Mouse (Mus musculus): ENCODE results near the gene Axin2.

Axin2 gene

DNA sequence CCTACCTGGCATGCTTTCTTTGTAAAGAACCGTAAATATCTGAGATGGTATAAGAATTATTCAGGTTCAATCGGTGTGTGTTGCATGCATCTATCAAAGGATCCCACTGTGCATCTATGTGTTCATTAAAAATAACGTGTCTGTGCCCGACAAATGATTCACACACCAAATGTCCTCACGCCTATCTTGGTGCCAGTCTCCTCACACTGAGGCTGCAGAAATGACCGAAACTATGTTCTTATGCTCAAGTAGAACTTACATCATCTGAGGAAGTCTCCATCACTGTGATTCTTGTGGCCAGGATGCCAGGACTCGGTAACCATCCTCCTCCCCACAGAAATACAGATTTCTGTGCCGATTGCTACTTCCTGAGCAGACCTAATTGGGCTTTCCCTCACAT is 60.9 kb downstream of the Axin2 start:
- no peak for DNase-seq

DNA sequence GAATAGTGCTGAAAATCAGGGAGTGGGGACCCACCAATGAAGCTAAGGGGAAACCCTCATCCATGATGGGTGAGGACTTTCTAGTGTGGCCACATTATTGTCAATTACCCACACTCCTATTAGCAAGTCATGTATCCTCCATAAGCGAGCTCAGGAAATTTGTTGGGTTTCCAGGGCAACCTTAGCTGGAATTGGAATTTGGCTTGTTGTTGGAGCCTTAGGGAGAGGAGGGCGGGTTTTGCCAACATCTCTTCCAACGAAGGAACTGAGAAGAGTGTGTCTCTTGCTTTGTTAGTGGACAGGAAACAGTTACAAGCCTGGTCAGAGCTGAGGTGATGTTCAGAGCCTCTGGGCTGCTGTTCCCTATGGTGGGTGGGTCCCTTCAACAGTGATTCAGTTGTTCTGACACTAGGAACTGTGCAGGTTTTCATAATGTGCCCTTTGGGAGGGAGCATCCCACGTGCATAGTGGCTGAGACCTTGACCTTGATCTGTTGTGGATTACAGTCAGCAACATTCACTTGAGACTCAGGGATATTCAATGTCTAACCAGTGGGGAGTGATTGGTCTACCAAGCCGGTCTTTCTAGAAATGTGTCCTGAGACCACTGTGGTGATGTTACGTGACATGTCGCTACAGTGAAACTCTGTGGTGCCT is 63.4 kb downstream of the Axin2 start:
- no peak for DNase-seq

DNA sequence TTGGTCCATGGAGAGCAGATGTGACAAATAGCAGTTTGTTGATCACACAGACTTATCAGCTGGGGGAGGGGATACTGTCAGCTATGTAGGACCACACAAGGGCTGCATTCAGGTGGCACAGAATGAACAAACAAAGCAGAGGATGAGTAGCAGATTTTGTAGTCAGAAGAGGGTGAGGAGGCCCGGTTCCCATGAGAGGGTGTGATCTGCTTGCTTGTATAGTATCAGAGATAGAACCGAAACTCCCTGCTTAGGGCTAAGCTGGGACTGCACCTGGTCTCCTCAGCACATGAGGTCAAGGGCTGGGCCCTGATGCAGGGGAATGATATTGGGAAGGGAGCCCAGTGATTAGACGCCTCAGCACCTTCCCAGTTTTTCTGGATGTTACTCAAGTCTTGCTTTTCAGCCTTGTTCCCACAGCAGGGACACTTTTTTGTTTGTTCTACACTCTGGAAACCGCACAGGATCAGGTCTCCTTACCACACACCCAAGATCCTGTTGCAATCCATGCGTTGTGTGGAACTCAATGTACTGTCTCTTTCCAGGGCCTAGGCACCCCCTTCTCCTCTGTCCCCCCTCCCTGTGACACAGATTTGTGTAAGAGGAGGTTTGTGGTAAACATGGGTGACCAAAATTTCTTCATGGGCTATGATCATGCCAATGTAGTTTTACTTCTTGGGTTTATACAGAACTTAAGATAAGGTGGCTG is 64.7 kb downstream of the Axin2 start:
- no peak for DNase-seq

DNA sequence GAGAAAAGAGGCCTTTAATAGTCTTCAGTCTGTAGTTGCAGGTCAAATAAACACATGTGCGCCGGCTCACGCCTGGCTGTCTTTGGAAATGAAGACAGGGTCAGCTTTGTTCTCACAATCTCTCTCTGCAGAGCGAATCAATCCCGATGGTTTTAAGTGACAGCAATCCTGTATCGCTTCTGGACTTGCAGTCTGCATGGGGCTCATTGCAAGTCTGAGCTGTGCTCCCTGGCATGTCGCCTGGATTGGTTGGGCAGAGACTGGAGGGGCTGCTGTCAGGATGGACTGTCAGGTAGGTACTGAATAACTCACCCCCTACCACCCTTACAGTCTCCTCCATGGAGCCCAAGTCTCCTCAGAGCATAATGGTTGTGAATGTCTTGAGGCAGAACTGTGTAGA is 65.7 kb downstream of the Axin2 start:
- no peak for DNase-seq

DNA sequence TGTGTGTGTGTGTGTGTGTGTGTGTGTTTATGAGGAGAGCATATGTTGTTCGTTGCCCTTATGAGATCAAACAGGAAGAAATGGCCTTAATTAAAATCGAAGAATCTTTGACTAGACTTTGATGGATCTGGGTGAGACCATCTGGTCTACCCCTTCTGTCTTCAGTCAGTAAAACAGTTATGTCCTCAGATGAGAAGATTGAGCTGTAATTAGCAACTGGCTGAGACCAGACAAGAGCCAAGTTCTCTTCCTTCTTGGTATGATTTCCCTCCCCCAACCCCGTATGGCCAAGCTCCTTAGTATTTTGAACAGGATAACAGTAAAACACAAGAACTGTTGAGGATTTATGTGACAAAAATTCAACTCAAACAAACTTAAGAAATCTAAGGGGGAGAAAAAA is 67.1 kb downstream of the Axin2 start:
- DNase-seq, result no peak

DNA sequence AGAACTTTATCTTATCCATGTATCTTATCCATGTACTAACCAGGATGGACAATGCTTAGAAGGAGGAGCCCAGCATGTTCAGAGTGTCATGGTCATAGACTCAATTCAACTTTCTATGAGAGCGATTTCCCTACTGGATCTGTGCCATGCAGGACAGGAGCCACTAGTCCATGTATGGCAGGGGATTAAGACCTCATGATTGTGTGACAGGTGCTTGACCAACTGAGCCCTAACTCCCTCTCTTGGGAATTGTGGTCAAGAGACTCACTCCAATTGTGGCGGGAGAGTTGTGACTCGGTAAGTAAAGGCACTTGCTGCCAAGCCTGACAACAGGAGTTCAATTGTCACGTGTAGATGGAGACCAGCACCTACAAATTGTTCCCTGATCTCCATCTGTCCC is 67.6 kb downstream of the Axin2 start:
- no peak for DNase-seq

DNA sequence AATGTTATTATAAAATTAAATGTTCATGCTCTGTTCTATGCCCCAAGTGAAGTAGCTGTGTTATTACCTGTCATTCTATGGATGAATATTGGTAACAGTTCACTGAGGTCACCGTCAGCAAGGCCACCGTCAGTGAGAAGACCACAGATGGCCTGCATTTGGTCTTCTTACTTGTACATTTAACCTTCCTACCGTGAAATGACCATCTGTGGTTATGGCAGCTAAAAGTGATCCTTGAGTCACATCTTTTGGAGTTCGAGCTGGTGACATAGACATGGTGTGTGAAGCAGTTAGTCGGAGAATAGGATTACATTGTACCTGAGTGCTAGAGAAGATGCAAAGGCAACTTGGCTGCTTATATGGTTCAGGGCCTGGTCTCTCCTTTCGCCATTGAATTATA is 68.1 kb downstream of the Axin2 start:
- DNase-seq, result no peak

DNA sequence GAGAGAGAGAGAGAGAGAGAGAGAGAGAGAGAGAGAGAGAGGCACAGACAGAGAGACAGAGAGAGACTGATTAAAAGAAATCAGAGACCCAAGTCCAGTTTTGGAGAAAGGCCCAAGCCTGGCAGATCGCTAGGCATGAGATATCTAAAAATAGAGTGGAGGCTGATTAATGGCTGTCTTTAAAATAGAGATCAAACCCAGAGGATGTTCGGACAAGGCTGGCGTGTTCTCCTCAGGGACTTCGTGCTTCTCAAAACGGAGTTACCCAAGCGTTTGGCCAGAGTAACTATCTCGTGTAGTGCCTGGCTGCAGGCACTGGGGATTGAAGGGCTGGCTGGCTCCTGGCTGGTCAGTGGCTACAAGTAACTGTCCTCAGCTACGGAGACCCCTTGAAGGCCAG is 69.8 kb downstream of the Axin2 start:
- DNase-seq, result no peak

DNA sequence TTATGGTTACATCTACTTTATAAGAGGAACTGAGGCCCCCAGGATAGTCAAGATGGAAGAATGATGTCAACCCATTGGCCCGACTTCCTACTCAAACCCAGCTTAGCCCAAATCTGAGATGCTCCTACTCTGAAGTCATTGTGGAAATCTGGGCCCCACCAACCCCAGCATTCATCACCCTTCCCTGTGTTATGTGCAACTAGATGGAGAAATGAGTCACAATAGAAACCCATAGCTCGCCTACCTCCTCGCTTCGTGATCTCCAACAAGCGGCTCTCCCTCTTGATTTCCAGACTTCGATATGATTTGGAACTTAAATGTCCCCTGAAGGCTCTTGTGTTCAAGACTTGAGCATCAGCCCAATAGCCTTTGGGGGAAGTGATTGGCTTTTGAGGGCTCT is 73.3 kb downstream of the Axin2 start:
- no peak for DNase-seq

DNA sequence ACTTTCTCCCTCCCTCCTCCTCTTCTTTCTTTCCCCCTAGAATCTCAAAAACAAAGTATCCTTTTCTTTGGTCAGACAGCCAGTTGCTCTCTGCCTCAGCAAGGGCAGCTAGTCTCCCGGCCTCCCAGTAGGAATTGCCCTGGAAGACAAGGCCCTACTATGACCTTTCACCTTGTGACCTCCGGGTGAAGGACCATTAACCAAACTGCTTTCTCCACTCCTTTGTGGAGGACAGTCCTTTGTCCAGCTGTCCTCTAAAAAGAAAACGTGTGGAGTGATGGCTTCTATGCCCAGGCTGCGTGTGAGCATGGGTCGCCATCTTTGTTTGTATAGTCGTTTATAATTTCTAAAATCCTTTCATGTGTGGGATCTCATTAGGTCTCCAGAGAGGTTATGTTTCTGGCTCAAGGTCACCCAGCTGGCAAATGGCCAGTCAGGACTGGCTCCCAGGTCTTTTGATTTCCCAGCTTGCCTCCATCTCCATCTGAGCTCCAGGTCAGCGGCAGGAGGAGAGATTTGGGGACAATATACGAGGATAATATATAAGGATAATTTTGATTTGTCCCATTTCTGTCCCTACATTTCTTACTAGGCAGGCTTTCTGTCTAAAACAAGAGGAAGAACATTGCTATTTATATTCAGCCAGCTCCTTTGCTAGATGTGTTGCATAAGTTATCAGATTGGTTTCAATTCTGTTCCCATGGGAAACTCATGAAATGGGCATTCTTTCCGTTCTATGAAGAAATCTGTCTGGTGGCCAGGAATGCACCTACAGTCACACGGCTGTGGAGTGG is 75.2 kb downstream of the Axin2 start:
- no peak for DNase-seq

DNA sequence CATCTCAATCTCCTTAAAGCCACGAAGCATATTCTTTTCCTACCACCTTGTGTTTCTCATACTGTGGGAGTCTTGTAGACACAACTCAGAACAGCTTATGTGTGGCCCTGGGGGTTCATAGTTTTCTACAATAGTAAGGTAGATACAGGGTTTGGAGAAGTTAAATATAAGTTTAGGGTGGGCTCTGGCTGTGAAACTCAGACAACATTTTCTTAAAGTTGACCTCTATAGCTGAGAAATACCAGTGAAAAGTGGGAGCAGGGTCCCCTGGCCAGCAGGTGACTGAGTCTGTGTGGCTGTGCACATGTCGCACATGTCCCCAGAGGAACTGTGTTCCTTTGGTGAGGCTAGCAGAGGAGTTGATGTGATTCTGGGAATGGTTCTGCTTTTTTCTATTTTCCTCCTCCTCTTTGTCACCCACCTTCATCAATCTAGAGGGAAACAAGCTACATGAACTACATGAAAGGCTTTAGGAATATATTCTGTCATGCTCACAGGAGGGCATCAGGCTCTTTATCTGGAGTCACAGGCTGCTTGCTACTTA is 75.9 kb downstream of the Axin2 start:
- no peak for DNase-seq

DNA sequence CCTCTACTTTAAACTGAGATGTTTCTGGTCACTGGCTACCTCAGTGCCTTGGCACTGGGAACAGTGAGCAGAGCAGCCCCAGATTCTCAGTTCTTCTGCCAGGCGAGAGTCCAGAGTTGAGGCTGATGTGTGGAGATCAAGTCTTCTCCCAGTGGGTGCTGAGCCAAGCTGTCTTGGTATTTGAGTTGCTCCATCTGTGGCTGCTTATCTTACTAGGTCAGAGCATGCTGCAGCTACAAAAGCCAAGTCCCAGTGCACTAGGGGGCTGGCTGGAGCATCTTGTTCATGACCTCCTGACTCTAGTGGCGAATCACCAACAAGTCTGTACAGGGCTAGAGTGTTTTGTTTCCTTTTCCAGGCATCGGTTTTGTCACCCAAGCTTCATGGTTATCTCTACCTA is 77.7 kb downstream of the Axin2 start:
- no peak for DNase-seq

All from thymus, postnatal 14 days (tissue).